Mouse (Mus musculus) embryo, embryonic 10.5 days (tissue): Measurements from ENCODE around the gene Spns2.
"Not testable (repeated sequence)": the region's sequence is repeated elsewhere in the genome, so short reads cannot be mapped to it uniquely, and the experiment has no call there.

Experiments used
- DNase-seq: peaks from one replicate; pipeline ENCODE4 v3.0.0-alpha.2; 2015; ENCODE audit warnings: low spot score

The Spns2 gene

DNA sequence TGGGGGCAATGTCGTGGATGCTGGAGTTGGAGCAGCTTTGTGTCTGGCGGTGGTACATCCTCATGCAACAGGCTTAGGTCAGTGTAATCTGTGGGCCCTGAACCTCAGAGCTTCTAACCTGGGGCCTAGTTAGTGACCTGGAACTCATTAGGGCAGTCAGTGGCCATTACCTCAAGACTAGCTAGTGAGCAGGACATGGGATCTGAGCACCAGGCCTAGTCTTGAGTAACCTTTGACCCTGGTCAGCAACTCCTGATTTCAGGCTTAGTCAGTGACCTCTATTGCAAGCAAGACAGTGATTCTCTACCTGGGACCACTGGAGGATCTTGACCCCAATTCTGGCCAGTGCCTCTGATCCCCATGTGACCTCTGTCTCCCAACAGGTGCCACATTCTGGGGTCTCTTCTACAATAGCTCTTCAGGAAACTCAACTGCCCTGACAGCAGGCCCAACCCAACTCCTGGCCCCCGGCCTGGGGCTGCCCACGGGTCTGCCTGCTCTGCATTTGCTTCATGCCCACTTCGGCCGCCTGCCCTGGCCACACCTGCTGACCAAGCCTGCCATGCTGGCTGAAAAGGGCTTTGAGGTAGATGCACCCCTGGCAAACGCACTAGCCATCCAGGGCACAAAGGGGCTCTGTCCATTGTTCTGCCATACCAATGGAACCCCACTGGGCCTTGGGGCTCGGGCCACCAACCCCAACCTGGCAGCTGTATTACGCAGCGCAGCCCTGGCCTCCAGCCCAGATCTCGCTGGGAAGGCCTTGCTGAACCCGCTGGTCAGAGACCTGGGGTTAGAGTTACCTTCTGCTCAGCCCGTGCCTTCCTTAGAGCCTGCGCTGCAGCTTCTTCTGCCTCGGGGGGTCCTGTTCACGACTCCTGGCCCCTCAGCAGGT is 52.7 kb downstream of the Spns2 start:
- DNase-seq = no peak

DNA sequence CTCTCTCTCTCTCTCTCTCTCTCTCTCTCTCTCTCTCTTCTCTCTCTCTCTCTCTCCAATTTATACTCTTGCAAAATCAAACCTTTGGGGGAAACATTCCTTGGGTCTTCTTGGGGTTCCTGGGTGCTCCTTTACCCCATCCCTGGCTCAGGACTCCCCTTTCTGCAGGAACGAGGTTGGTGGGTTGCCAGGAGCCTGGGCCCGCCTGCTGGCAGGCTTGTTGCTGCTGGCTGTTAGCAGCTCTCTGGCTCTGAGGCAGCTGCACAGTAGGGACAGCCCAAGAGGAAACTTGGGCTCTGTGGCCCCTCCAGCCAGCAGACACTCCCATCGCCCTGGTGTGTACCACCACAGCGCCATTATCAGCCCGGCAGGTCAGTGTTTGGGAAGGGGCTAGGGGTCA is 53.4 kb downstream of the Spns2 start:
- DNase-seq = no peak

DNA sequence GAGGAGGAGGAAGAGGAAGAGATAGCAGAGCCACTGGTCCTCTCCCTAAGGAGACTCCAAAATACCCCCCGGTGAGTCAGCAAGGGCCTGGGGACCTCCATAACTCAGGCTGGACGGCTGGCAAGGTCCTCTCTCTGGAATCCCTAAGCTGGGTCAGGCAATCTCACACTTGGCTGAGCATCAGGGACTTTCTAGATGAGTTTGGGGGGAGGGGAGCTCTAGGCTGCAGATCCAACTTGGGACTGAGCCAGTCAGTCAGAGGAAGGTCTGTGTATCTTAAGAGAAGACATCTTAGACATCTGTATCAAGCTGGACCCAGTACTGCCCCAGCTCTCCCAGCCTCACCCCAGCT is 54.0 kb downstream of the Spns2 start:
- DNase-seq = no peak

DNA sequence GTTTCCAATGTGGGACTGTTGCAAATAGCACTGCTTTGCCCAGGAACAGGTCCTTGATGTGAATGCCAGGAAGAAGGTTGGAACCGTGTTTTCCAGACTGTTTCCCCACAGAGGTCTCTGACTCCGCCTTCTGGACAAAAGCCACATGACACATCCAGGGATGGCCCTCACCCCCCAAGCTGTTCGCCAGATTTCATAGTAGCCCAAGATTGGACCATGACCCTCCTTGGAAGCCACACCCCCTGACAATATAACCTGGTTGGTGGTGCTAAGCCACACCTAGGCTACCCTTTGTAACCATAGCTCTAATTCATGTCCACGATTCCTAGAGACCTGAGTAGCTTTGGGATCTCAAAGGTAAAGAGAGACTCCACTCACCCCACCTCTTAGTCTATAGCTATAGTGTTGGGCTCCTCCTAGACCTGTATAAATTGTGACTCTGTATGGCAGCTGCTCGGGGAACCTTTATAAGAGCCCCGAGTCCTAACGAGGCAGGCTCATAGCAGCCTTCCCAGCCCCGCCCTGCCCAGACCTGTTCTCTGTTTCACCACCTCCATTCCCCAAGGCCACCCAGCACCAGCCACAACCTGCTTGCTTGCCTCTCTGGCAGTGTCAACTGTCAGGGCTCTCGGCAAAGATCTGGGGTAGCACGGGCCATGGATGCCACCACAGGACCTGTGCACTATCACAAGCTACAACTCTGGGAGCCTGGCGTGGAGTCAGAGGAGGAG is 54.6 kb downstream of the Spns2 start, which contains the start of gene Ggt6:
Gene Ggt6, plus strand, starts transcription at position 564 of the 731 bp plus-strand sequence.
- DNase-seq = no peak

GRCm38 (mm10) chr11:72430311-72431068 is 59.2 kb downstream of the Spns2 start:
- DNase-seq = not testable (repeated sequence)

GRCm38 (mm10) chr11:72429288-72429690 is 60.4 kb downstream of the Spns2 start:
- DNase-seq = peak; percentile 91

GRCm38 (mm10) chr11:72428694-72429093 is 61.0 kb downstream of the Spns2 start:
- DNase-seq = peak; percentile 88

DNA sequence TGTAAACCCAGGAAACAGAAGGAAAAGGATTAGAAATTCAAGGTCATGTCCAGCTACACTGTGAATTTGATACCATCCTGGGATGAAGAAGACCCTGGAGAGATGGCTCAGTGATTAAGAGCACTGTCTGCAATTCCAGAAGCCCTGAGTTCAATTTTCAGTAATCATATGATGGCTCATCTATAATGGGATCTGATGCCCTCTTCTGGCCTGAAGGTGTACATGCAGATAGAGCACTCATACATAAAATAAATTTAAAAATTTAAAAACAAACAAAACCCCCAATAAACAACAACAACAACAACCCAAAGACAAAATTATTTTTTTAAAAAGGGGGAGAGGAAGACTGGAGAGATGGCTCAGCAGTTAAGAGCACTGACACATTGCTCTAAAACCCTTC is 62.8 kb downstream of the Spns2 start:
- no peak for DNase-seq

DNA sequence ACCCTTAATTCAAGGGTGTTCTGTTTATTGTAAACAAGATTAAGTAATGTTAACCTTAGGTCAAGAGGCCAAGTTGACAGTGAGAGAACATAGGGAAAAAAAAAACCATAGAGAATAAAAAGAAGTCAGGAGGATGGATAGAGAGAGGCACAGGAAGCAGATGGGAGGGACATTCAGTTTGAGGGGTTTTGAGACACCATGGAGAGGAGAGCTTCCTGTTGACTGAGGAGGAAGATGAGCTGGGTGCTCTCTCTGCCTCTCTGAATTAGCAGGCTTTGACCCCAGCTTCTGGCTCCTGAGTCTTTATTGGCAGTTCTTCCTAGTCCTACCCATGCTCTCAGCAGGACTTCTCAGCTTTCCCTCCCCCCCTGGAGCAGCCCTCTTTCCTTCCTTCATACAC is 64.5 kb downstream of the Spns2 start:
- DNase-seq = no peak

DNA sequence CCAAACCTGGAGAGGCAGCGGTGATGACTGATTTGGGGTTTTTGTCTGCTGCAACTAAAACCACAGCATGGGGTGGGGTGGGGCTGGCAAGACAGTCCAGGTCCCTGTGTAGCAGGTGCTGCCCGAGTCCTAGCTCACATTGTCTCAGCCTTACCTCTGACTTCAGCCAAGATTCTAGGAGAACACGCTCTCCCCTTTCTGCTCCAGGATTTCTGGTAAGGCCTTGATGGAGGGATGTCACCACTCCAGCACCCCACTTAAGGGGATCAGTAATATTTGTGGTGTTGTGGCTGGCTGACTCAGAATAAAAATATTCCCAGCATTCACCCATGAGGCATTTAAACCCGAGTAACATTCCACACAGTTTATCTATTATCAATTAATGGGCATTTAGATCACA is 66.0 kb downstream of the Spns2 start:
- no peak for DNase-seq

DNA sequence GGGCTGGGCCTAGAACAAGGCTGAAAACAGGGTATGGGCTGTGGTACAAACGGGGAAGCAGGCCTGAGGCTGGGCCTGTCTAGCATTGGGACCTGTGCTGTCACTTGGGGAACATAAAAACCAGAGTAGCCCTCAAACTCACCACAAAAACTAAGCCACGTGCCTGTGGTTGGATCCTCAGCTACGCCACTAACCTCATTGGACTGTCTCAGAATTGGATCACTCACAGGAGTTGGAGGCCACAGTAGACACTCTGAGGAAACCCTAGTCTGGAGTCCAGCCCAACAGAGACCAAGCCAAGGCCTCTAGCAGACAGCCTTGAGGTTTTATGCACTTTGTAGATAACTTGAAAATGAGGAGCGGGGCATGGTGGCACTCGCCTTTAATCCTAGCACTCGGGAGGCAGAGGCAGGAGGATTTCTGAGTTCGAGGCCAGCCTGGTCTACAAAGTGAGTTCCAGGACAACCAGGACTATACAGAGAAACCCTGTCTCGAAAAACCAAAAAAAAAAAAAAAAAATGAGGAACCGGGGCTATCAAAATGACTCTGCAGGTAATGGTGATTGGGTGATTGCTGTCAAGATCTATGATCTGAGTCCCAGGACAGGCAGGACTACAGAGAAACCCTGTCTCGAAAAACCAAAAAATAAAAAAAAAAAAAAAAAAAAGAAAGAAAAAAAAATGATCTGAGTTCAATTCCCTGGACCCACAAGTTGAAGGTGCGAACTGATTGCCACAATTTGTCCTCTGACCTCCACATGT is 68.0 kb downstream of the Spns2 start:
- no peak for DNase-seq

DNA sequence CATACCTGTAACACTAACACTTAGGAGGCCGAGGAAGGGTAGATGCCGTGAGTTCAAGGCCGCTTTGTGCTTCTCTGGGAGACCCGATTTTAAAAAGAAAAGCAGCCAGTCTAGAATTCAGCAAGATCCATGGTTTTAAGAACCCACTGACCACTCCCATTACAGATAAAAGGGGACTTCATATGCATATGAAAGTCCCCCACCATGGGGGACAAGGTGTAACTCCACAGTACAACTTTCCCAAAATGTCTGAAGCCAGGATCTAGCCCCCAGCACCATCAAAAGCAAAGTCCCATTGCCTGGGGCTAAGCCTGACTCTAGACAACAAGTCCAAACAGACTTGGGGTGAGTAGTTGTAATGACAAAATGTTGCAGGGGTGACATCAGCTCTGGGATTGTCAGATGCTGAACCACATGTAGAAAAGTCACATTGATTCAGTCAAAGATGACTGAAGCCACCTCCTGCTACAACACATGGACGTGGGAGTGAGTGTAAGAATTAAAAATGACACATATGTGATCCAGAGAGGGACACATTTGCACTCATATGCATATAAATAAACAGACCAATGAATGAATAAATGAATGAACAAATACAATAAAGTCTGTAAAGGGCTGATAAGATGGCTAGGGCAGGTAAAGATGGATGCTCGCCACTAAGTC is 69.1 kb downstream of the Spns2 start:
- DNase-seq = no peak

GRCm38 (mm10) chr11:72419006-72419405 is 70.7 kb downstream of the Spns2 start:
- DNase-seq = no peak

DNA sequence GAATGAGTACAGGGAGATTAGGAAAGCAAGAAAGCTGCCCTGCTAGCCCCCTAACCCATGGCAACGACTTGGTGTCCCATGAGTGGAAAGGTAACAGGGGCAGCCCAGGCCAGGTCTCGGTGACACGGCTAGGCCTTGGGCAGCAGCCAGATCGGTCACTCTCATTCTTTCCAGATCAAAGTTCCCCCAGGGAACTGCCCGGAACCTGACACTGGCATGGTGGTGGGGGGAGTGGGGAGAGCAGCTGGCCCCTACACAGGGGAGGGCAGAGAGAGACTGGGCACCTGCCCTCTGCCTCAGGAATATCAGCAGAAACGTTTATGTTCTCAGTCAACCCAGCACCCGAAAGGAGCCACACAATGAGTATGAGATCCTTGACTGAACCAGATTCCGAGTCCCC is 71.5 kb downstream of the Spns2 start:
- DNase-seq = no peak

GRCm38 (mm10) chr11:72417376-72417775 is 72.3 kb downstream of the Spns2 start:
- DNase-seq = no peak

DNA sequence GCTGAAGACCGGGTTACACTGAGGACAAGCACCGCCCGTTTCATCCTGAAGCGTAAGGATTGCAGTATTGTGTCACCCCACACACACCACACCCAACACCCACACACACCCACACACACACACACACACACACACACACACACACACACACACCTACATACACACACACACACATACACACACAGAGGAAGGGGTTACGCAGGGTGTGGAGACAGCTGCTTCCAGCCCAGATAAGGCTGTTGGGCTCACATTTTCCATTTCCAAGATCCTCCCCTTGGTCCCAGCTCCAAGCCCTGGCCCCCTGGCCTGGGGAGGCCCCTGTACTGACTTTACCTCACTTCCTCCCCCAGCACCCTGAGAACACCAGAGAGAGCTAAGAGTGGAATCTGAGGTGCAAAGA is 73.0 kb downstream of the Spns2 start:
- no peak for DNase-seq

DNA sequence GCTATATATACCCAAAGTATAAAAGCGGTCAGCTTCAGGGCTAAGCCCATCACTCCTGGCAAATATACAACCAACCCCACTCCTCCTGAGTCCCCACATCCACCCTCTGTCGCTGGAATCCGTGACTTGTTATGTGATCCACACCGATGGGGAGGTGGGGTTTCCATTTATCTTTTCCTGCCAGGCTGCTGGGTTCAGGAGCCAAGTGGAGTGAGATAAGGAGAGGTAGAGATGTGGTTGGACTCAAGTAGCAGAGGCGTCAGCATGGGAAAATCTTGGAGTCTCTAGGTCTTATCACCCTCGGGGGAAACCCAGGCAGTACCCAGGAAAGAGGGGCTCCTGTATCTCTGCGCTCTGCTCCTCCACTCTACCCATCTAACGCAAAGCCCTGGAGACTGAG is 74.5 kb downstream of the Spns2 start:
- no peak for DNase-seq

DNA sequence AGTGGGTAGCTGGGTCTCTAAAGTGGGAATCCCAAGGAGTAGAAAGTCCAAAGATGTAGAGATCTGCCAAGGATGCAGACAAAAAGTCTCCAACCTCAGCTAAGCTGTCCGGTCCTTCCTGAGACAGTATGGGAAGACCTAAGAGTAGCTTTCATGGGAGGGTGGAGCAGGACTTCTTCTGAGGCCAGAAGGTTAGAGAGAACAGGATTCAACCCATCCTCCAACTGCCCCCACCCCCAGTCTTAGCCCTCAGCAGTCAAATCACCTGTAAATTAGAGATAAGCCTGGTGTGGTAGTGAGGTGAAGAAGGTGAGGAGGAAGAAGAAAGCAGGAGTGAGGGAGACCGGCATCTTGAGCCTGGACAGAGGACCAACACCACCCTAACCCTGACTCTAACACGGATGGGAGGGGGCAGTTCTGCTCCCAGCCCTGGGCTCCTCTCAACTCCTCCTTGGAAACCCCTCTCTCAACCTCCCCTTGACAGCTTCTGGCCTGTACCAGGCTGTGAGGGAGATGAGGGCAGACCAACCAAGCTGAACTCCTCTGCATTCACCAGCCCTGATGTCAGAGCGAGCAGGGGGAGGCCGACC is 76.0 kb downstream of the Spns2 start:
- no peak for DNase-seq

DNA sequence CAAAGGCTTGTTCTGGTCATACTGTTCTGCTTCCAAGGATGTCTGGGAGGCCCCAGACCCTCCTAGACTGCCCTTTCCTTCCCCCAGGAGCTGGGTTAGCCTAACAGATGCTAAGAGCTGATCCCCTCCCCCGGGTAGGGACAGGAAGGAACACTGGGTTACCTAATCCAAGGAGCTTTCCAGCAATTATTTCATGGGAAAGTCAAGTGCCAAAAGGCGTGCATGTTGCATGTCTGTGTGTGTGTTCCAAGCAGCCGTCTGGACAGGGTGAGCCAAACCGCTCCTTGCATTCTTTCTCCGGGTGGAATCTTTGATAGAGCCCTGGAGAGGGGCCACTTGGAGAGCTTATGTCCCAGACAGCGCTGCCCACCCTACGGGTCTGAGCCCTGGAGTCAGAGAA is 76.7 kb downstream of the Spns2 start:
- DNase-seq = no peak

DNA sequence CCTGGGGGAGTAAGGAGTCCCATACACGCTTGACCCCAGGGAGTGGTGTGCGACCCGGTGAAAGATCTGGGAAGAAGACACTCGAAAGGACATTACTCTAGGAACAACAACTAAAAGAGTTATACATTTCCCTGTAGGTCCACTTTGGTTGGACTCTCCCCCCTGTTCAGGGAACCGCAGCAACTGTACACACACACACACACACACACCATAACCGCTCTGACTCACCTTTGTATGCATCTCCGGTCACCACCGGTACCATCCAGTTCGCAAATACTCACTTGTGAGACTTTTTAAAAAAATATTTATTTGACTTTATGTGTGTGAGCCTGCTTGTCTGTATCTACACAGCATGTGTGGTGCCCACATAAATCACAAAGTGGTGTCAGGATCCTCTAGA is 77.8 kb downstream of the Spns2 start:
- DNase-seq = no peak
